Mouse (Mus musculus): Measurements from ENCODE around the gene Prkab2.

GRCm38 (mm10) chr3:97682576-97682975 is 24.6 kb downstream of the Prkab2 start:
- TF ChIP-seq POLR2A (IDR thresholded peaks at IDR 0.05; ENCODE audit: borderline replicate concordance, extremely low read depth, low read depth, low read length) (no peak), CTCF (IDR thresholded peaks at IDR 0.05; ENCODE audit: insufficient read depth, low read length) (no peak)

All from lung, adult 2 months (tissue).